Mouse (Mus musculus) lung, embryonic 15.5 days (tissue): Measurements from ENCODE around the gene Cdrt4. TPM values are rescaled to one million over a fixed set of nuclear protein-coding genes. Genes with fewer than 3 reads are reported as not detected.
A peak's percentile ranks its signal among the peaks of the same experiment; 100 is the strongest.

ENCODE experiments used
- ATAC-seq: fragments of 200-750 bp; cut with Nextera tagmentation; 2 replicates; pipeline ENCODE4 v1.8.0; 2017; ENCODE audit warnings: moderate number of reproducible peaks, borderline replicate concordance; ENCODE audit not compliant: low FRiP score, low TSS enrichment; ENCODE audit errors: extremely low read depth
- H3K27ac ChIP-seq: fragments of 300-500 bp; sonication (generic); 2 replicates; pipeline ENCODE4 v1.5.1; 2015; ENCODE audit warnings: moderate library complexity, mild to moderate bottlenecking, inconsistent platforms
- H3K27me3 ChIP-seq: fragments of 300-500 bp; sonication (generic); 2 replicates; pipeline ENCODE4 v1.6.1; 2015; ENCODE audit warnings: inconsistent platforms
- H3K36me3 ChIP-seq: fragments of 300-500 bp; sonication (generic); 2 replicates; pipeline ENCODE4 v1.6.1; 2015; ENCODE audit warnings: inconsistent platforms
- H3K4me1 ChIP-seq: fragments of 300-500 bp; sonication (generic); 2 replicates; pipeline ENCODE4 v1.6.1; 2015; ENCODE audit warnings: inconsistent platforms
- H3K4me2 ChIP-seq: fragments of 300-500 bp; sonication (generic); 2 replicates; pipeline ENCODE4 v1.6.1; 2015; ENCODE audit warnings: inconsistent platforms, mild to moderate bottlenecking, moderate library complexity
- H3K4me3 ChIP-seq: fragments of 300-500 bp; sonication (generic); 2 replicates; pipeline ENCODE4 v1.5.1; 2015; ENCODE audit warnings: mild to moderate bottlenecking, inconsistent platforms
- H3K9ac ChIP-seq: fragments of 300-500 bp; sonication (generic); 2 replicates; pipeline ENCODE4 v1.6.1; 2015; ENCODE audit warnings: inconsistent platforms
- H3K9me3 ChIP-seq: fragments of 300-500 bp; sonication (generic); 2 replicates; pipeline ENCODE4 v1.6.1; 2016; ENCODE audit warnings: inconsistent platforms
- WGBS: fragments of 180-500 bp; shearing (Covaris S2); methylation state at CpG from one replicate; pipeline ENCODE4 v1.1.7; 2015; 5-methylcytosine and 5-hydroxymethylcytosine counted together
- polyA plus RNA-seq: library from polyadenylated mRNA; unstranded; fragments of >200 nt; fragmentation: Nextera tagmentation; extraction: Ambion mirVana; gene quantifications from 2 replicates; pipeline ENCODE4 v1.2.1, GENCODE M21; 2015

Cdrt4 gene
- polyA plus RNA-seq, 1 experiment from 2014 or later, result 0.36 TPM

GRCm38 (mm10) chr11:62945514-62945913, 5.5 kb upstream of the Cdrt4 start:
- no peak overlapping the region for H3K4me3 ChIP-seq
- H3K4me2 ChIP-seq, result no peak overlapping the region
- no peaks in the 10 kb centered on the region for H3K36me3 ChIP-seq
- H3K9ac ChIP-seq, result no peak overlapping the region
- no peak overlapping the region for H3K27ac ChIP-seq
- 60% methylated on average over 4 of the region's 4 CpGs for WGBS
- no peaks in the 10 kb centered on the region for H3K4me1 ChIP-seq
- no peaks in the 10 kb centered on the region for H3K9me3 ChIP-seq
- no peaks in the 10 kb centered on the region for H3K27me3 ChIP-seq
- no peak for ATAC-seq

GRCm38 (mm10) chr11:62949548-62949947, 1.4 kb upstream of the Cdrt4 start:
- no peak overlapping the region for H3K27ac ChIP-seq
- no peaks in the 10 kb centered on the region for H3K36me3 ChIP-seq
- no peak overlapping the region for H3K9ac ChIP-seq
- peak; percentile 39; the same call in 1 of the 2 replicates for ATAC-seq
- 83% methylated on average over 1 of the region's 1 CpGs for WGBS
- H3K4me2 ChIP-seq, result no peak overlapping the region
- H3K9me3 ChIP-seq, result no peaks in the 10 kb centered on the region
- H3K4me1 ChIP-seq, result no peaks in the 10 kb centered on the region
- H3K4me3 ChIP-seq, result no peak overlapping the region
- no peaks in the 10 kb centered on the region for H3K27me3 ChIP-seq

GRCm38 (mm10) chr11:62954766-62955165, 3.8 kb downstream of the Cdrt4 start:
- Histone ChIP-seq H3K4me2 (no peak overlapping the region), H3K4me1 (no peaks in the 10 kb centered on the region), H3K36me3 (no peaks in the 10 kb centered on the region), H3K9ac (no peak overlapping the region), H3K27me3 (no peaks in the 10 kb centered on the region), H3K27ac (peak overlapping the region; percentile 22; the same call in 1 of the 2 replicates), H3K4me3 (no peak overlapping the region), H3K9me3 (no peaks in the 10 kb centered on the region)
- WGBS, result 74% methylated on average over 3 of the region's 3 CpGs
- no peak for ATAC-seq

DNA sequence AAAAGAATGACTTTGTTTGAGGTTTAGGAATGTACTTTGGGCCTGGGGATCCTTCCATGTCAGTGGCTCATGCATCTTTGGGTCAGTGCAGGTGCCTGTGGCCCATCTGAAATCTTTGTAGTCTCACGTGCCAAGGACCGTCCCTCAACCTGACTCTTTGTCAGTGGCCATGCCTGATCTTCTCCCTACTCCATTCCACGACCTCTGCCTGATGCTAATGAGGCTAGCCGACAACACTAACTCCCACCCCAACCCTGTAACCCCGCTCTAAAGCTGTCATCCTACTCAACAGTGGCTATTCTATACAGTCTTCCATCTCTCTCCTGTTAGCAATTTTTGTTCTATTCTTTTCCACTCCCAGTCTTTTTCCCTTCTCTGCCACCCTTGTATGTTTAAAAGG, 4.2 kb downstream of the Cdrt4 start:
- Histone ChIP-seq H3K4me2 (no peak overlapping the region), H3K27me3 (no peaks in the 10 kb centered on the region), H3K9me3 (no peaks in the 10 kb centered on the region), H3K4me1 (no peaks in the 10 kb centered on the region), H3K36me3 (no peaks in the 10 kb centered on the region), H3K4me3 (no peak overlapping the region), H3K27ac (peak overlapping the region; percentile 22; the same call in 1 of the 2 replicates), H3K9ac (no peak overlapping the region)
- ATAC-seq, result no peak
- WGBS, result 84% methylated on average over 5 of the region's 5 CpGs

- Histone ChIP-seq H3K4me3 (no peak overlapping the region), H3K9ac (no peak overlapping the region), H3K4me1 (no peaks in the 10 kb centered on the region), H3K36me3 (no peaks in the 10 kb centered on the region), H3K4me2 (no peak overlapping the region), H3K27me3 (no peaks in the 10 kb centered on the region), H3K27ac (no peak overlapping the region), H3K9me3 (no peaks in the 10 kb centered on the region)
- 44% methylated on average over 6 of the region's 6 CpGs for WGBS
- no peak for ATAC-seq
These were observed 4.8 kb downstream of the Cdrt4 start for GRCm38 (mm10) chr11:62955776-62956175.

GRCm38 (mm10) chr11:62957626-62958180, 6.7 kb downstream of the Cdrt4 start:
- Histone ChIP-seq H3K27me3 (no peaks in the 10 kb centered on the region), H3K4me3 (no peak overlapping the region), H3K4me1 (no peaks in the 10 kb centered on the region), H3K9me3 (no peaks in the 10 kb centered on the region), H3K27ac (no peak overlapping the region), H3K36me3 (no peaks in the 10 kb centered on the region), H3K9ac (no peak overlapping the region), H3K4me2 (no peak overlapping the region)
- no peak for ATAC-seq
- WGBS, result 82% methylated on average over 8 of the region's 8 CpGs

DNA sequence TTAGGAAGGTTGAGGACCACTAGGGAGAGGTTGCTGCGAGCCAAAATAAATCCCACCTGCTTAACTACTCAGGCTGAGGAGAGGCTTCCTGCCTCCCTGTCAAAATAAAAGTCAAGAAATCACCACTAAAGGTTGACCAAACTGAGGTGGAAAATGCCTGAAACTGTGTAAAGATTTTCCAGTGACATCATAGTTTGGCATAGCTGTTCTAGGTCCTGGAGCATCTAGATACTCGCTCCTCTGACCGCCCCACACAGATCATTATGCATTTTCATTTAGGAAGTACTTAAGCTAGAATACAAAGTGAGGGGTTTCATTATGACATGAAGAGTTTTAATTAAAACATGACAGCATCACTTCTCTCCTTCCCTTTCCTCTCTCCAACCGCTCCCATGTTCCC, 12.3 kb downstream of the Cdrt4 start:
- Histone ChIP-seq H3K4me2 (no peak overlapping the region), H3K36me3 (no peaks in the 10 kb centered on the region), H3K9me3 (no peaks in the 10 kb centered on the region), H3K27ac (no peak overlapping the region), H3K4me3 (no peak overlapping the region), H3K4me1 (peaks cover 24% of the 10 kb centered on the region), H3K27me3 (no peaks in the 10 kb centered on the region), H3K9ac (no peak overlapping the region)
- no peak for ATAC-seq
- 73% methylated on average over 4 of the region's 4 CpGs for whole genome bisulfite sequencing

DNA sequence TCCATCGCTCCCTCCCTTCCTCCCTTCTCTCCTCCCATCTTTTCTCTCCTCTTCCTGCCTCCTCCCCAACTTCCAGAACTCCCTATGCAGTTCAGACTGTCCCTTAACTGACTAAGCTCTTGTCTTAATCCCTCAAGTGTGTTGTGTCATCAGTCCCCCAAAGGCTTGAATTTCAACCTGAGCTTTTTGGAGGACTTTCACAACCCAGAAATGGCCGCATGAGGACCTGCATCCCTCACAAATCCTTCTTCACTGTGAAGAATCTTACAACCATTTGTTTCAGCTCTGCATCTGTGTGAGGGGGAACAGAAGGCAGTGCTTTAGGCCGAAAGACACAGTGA, 15.4 kb downstream of the Cdrt4 start:
- Histone ChIP-seq H3K27me3 (no peaks in the 10 kb centered on the region), H3K9ac (no peak overlapping the region), H3K4me2 (peak overlapping the region; percentile 51), H3K4me1 (peaks cover 24% of the 10 kb centered on the region), H3K9me3 (no peaks in the 10 kb centered on the region), H3K36me3 (no peaks in the 10 kb centered on the region), H3K27ac (peak overlapping the region; percentile 97), H3K4me3 (no peak overlapping the region)
- ATAC-seq, result peak; percentile 43
- WGBS, result 38% methylated on average over 3 of the region's 3 CpGs

DNA sequence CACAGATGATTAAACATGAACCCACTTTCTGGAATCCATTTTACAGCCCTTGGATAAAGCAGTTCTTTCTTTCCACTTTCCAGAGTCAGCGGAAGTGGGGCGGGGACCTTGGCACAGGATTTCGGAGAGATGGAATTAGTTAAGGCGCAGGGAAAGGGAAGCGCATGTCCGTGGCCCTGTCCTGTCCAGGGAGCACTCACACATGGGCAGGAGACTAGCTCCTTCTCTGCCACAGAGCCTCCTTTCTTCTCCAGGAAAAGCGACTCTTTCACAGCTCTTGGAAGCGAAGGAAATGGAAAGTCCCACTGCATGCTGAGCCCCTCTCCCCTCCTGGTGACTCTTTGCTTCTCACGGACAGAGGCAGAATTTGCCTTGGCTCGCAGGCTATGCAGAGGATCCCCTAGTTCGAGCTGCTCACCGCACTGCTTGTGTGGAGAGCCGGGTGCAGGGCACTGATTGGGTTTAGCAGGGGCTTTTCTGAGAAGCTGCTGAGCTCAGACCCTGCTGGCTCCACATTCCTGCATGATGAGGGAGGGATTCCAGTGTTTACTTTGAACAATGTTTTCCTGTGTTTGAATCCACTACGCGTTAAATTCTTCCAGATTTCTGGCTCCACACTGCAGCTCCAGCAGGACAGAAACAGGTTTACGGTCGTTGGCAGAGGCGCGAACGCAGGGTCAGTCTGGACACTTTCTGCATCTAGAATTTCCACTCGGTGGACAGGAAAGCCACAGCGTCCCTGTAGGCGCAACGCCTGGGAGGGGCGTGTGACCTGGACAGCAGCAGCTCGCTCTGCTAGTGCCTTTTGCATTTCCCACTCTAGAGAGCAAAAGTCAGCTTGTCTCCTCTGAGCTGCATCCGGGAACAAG, 16.0 kb downstream of the Cdrt4 start:
- H3K36me3 ChIP-seq, result no peaks in the 10 kb centered on the region
- H3K27ac ChIP-seq, result peak overlapping the region; percentile 97
- peak overlapping the region; percentile 23 for H3K4me3 ChIP-seq
- no peaks in the 10 kb centered on the region for H3K9me3 ChIP-seq
- H3K4me2 ChIP-seq, result peak overlapping the region; percentile 51
- ATAC-seq, result peak; percentile 91
- peak overlapping the region; percentile 35 for H3K9ac ChIP-seq
- no peaks in the 10 kb centered on the region for H3K27me3 ChIP-seq
- H3K4me1 ChIP-seq, result peaks cover 24% of the 10 kb centered on the region
- WGBS, result 1% methylated on average over 27 of the region's 27 CpGs

DNA sequence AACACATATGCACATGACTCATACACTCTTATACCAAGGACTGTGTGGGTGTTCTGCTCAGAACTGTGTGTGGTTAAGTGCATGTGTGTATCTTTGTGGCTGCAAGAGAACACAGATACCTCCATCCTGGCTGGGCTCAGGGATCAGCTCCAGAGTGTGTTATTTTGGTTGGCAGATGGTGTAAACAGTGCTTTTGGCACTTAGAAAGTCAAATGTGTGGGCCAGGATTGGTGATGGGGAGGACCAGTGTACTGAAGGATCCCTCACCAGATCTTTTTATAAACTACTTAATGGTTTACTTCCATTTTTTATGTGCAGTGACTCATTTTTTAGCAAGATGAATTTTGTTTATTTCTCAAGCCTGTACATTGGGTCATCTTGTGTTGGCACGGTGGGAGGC, 26.2 kb downstream of the Cdrt4 start:
- Histone ChIP-seq H3K27me3 (no peaks in the 10 kb centered on the region), H3K4me3 (no peak overlapping the region), H3K36me3 (no peaks in the 10 kb centered on the region), H3K4me2 (no peak overlapping the region), H3K27ac (no peak overlapping the region), H3K4me1 (peaks cover 7% of the 10 kb centered on the region; the same call in 1 of the 2 replicates), H3K9ac (no peak overlapping the region), H3K9me3 (no peaks in the 10 kb centered on the region)
- WGBS, result 71% methylated on average over 1 of the region's 1 CpGs
- ATAC-seq, result no peak

DNA sequence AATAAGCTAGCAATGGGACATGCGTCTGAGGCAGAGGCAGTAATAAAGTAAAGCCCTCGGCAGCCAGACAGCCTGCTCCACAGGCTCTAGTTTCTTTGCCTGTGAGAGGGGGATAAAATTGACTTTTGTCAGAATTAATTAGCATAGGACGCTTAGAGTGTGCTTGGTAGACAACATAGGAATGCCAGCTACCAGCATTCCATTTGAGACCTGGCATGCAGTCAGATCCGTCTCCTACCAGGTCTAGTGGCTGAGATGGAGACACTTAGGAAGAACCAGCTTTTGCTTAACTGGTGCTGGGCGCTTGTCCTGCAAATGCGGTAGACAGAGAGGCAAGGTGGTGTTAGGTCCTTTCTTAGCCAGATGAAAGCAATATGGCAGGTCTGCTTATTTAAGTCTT, 27.9 kb downstream of the Cdrt4 start:
- Histone ChIP-seq H3K4me3 (no peak overlapping the region), H3K36me3 (no peaks in the 10 kb centered on the region), H3K9me3 (no peaks in the 10 kb centered on the region), H3K27ac (no peak overlapping the region), H3K4me1 (peaks cover 12% of the 10 kb centered on the region), H3K4me2 (no peak overlapping the region), H3K27me3 (no peaks in the 10 kb centered on the region), H3K9ac (no peak overlapping the region)
- WGBS, result 57% methylated on average over 6 of the region's 6 CpGs
- no peak for ATAC-seq

DNA sequence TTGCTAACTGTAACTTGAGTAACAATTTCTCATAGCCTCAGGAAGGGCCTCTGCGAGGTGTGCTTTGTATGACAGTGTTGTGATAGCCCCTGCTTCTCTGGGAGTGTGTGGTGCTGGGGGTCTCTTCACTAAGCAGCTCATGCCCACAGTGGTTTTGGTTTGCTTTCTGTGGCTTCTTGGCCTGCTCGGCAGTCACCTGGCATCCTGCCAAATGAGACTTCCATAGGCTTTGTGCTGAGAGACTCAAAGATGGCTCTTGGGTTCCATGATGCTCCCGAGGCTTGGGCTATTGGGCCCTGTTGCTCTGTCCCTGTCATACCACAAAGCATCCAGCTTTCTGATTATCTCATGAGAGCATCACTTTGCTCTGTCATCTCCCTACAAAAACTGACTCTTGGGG, 30.7 kb downstream of the Cdrt4 start:
- H3K9me3 ChIP-seq, result no peaks in the 10 kb centered on the region
- H3K27me3 ChIP-seq, result no peaks in the 10 kb centered on the region
- no peak for ATAC-seq
- no peak overlapping the region for H3K4me2 ChIP-seq
- H3K4me3 ChIP-seq, result no peak overlapping the region
- no peaks in the 10 kb centered on the region for H3K36me3 ChIP-seq
- WGBS, result 52% methylated on average over 3 of the region's 3 CpGs
- H3K9ac ChIP-seq, result no peak overlapping the region
- H3K27ac ChIP-seq, result no peak overlapping the region
- H3K4me1 ChIP-seq, result peaks cover 25% of the 10 kb centered on the region
